Mouse (Mus musculus): ENCODE data around the gene Cflar. TPM values are rescaled to one million over a fixed set of nuclear protein-coding genes. Genes with fewer than 3 reads are reported as not detected.

Gene Cflar
- total and polyA plus RNA-seq, 3 experiments: 35.7 to 81.1 (median 49.2) TPM

DNA sequence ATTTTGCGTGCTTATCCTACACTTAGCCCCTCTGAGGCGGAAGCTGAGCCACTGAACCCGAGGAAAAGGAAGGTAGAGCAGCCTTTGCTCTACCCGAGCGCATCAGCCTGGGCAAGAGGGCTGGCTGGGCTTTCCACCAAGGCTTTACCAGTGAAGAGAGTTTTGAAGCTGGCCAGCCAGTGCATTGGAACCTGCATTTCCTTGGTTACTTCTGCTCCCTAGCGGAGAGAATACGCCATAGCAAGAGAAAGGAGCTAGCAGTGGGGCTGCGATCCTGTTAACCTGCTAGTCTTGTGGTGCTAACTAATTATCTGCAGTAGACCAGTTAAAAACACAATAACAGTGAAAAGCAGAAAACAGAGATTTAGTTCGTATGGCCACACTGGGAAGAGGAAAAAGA is 35.6 kb downstream of the Cflar start:
- no peak overlapping the region for H3K9ac ChIP-seq (ENCODE audit: insufficient read depth, low read depth)
- H3K79me2 ChIP-seq (replicated peaks; ENCODE audit: control insufficient read depth, extremely low read depth, insufficient read depth, poor library complexity, severe bottlenecking): peaks cover 17% of the 10 kb centered on the region; the same call in 1 of the 2 replicates
- peaks cover 7% of the 10 kb centered on the region for H3K9me3 ChIP-seq (replicated peaks; ENCODE audit: low read length)
- peak; percentile 67 to 82 for TF ChIP-seq CTCF (conservative IDR thresholded peaks at IDR 0.05 in 1 of 2, IDR thresholded peaks at IDR 0.05 in 1 of 2; ENCODE audit: low read depth in 2 of 2, low read length in 2 of 2)
- peak; percentile 68 for TF ChIP-seq SMC3 (IDR thresholded peaks at IDR 0.05; ENCODE audit: low read depth, low read length)
- no peak for TF ChIP-seq ZNF384 (IDR thresholded peaks at IDR 0.05; ENCODE audit: low read depth, low read length)
- TF ChIP-seq RAD21 (IDR thresholded peaks at IDR 0.05; ENCODE audit: low read depth, low read length): peak; percentile 89
- dilution Hi-C loops (cut with MboI; ENCODE audit: extremely low pct_ligation_motif_present, extremely low pct_unique_long_range_greater_than_20kb, low sequenced_read_pairs) (no loop called here), in situ Hi-C loops (cut with MboI; ENCODE audit: low pct_ligation_motif_present, low pct_unique_long_range_greater_than_20kb, low sequenced_read_pairs) (no loop called here)
- peaks cover 68 to 69% of the 10 kb centered on the region in 2 experiments for H3K36me3 ChIP-seq (replicated peaks in 1 of 2; ENCODE audit: control insufficient read depth in 1 of 2, insufficient read depth in 1 of 2, low read length in 1 of 2)
- H3K4me1 ChIP-seq (ENCODE audit: control insufficient read depth in 1 of 2, insufficient read depth in 2 of 2): peaks cover 9 to 70% of the 10 kb centered on the region in 2 experiments
- H3K27ac ChIP-seq (ENCODE audit: insufficient read depth, low read depth): no peak overlapping the region
- peak; percentile 67 for DNase-seq (ENCODE audit: extremely low read depth)
- no peaks in the 10 kb centered on the region for H3K27me3 ChIP-seq (replicated peaks)
- no peak overlapping the region for H3K4me3 ChIP-seq (replicated peaks in 1 of 3; ENCODE audit: low read depth in 2 of 3, low read length in 2 of 3, poor library complexity in 1 of 3)
- H3K4me2 ChIP-seq (ENCODE audit: insufficient read depth, low read depth, poor library complexity, severe bottlenecking): no peak overlapping the region

DNA sequence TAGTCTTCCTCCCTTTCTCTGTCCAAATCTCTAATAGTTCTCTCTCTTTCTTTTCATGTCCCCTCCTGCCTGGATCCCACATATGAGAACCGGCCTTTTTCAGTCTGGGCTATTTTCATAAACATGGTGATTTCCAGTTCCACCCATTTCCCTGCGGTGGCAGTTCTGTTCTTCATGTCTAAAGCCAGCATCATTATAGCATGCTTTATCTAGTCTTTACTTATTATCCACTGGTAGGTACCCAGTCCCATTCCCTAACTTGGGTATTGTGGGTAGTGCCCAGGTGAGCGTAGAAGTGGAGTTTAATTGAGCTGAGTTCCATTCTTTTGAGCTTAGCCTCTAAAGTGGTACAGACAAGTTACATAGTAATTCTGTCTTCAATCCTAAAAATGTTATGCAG is 48.1 kb downstream of the Cflar start:
- DNase-seq (ENCODE audit: extremely low read depth): no peak
- in situ Hi-C loops (cut with MboI; ENCODE audit: low pct_ligation_motif_present, low pct_unique_long_range_greater_than_20kb, low sequenced_read_pairs): loop anchor here (25.0 kb wide), 1 partner anchor 378 kb away; no protein-coding TSS in a partner anchor
- no peak overlapping the region for H3K27ac ChIP-seq (ENCODE audit: insufficient read depth, low read depth)
- no peaks in the 10 kb centered on the region for H3K79me2 ChIP-seq (replicated peaks; ENCODE audit: control insufficient read depth, extremely low read depth, insufficient read depth, poor library complexity, severe bottlenecking)
- H3K27me3 ChIP-seq (replicated peaks): no peaks in the 10 kb centered on the region
- dilution Hi-C loops (cut with MboI; ENCODE audit: extremely low pct_ligation_motif_present, extremely low pct_unique_long_range_greater_than_20kb, low sequenced_read_pairs): no loop called here
- no peak overlapping the region for H3K4me3 ChIP-seq (replicated peaks in 1 of 3; ENCODE audit: low read depth in 2 of 3, low read length in 2 of 3, poor library complexity in 1 of 3)
- H3K36me3 ChIP-seq (replicated peaks in 1 of 2; ENCODE audit: control insufficient read depth in 1 of 2, insufficient read depth in 1 of 2, low read length in 1 of 2): peaks cover 48 to 56% of the 10 kb centered on the region in 2 experiments
- no peak overlapping the region for H3K9ac ChIP-seq (ENCODE audit: insufficient read depth, low read depth)
- H3K4me1 ChIP-seq (ENCODE audit: control insufficient read depth in 1 of 2, insufficient read depth in 2 of 2): peaks cover 0 to 11% of the 10 kb centered on the region in 2 experiments; a peak in 2 of 4 replicates
- no peaks in the 10 kb centered on the region for H3K9me3 ChIP-seq (replicated peaks; ENCODE audit: low read length)
- H3K4me2 ChIP-seq (ENCODE audit: insufficient read depth, low read depth, poor library complexity, severe bottlenecking): no peak overlapping the region
- no peak for TF ChIP-seq CHD1 (IDR thresholded peaks at IDR 0.05; ENCODE audit: low read depth, low read length)
- peak; percentile 57; the same call in 1 of the 2 replicates for TF ChIP-seq POLR2AphosphoS2 (IDR thresholded peaks at IDR 0.05; ENCODE audit: low read depth, low read length)
- no peak for TF ChIP-seq KAT2A (IDR thresholded peaks at IDR 0.05; ENCODE audit: insufficient replicate concordance, low read length)
- TF ChIP-seq MYC (IDR thresholded peaks at IDR 0.05; ENCODE audit: low read depth, low read length): no peak
- no peak for TF ChIP-seq MXI1 (IDR thresholded peaks at IDR 0.05; ENCODE audit: low read depth, low read length)

DNA sequence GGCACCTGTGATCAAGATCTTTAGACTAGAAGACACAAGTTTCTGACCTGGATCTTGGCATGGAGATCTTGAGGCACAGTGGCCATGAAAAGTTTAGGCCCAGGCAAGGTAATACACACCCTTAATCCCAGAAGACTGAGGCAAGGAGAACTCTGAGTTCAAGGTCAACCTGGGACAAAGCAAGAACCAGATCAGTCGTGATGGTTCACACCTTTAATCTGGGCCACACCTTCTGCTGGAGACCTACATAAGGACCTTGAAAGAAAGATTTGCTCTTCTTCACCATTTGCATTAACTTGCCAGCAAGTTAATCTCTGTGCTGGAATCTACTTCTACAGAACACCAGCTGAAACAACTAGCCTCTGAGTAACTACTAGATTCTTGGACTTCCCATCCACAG is 49.3 kb downstream of the Cflar start:
- H3K4me2 ChIP-seq (ENCODE audit: insufficient read depth, low read depth, poor library complexity, severe bottlenecking): no peak overlapping the region
- no peaks in the 10 kb centered on the region for H3K27me3 ChIP-seq (replicated peaks)
- dilution Hi-C loops (cut with MboI; ENCODE audit: extremely low pct_ligation_motif_present, extremely low pct_unique_long_range_greater_than_20kb, low sequenced_read_pairs) (no loop called here), in situ Hi-C loops (cut with MboI; ENCODE audit: low pct_ligation_motif_present, low pct_unique_long_range_greater_than_20kb, low sequenced_read_pairs) (loop anchor here (10.0 to 25.0 kb wide), 2 partner anchors 134 to 377 kb away; no protein-coding TSS in a partner anchor)
- peaks cover 0 to 11% of the 10 kb centered on the region in 2 experiments; a peak in 2 of 4 replicates for H3K4me1 ChIP-seq (ENCODE audit: control insufficient read depth in 1 of 2, insufficient read depth in 2 of 2)
- TF ChIP-seq JUN (IDR thresholded peaks at IDR 0.05; ENCODE audit: insufficient read depth, low read depth, low read length) (no peak), POLR2A (IDR thresholded peaks at IDR 0.05; ENCODE audit: low read depth, low read length) (no peak), MAX (IDR thresholded peaks at IDR 0.05; ENCODE audit: low read length) (no peak), USF2 (conservative IDR thresholded peaks at IDR 0.05; ENCODE audit: low read depth, low read length) (no peak), KAT2A (IDR thresholded peaks at IDR 0.05; ENCODE audit: insufficient replicate concordance, low read length) (no peak), TCF12 (IDR thresholded peaks at IDR 0.05; ENCODE audit: low read depth, low read length) (no peak), MAZ (IDR thresholded peaks at IDR 0.05; ENCODE audit: low read depth, low read length) (no peak), RCOR1 (conservative IDR thresholded peaks at IDR 0.05; ENCODE audit: low read depth, low read length) (no peak), BHLHE40 (IDR thresholded peaks at IDR 0.05; ENCODE audit: low read depth, low read length) (no peak), IRF4 (IDR thresholded peaks at IDR 0.05; ENCODE audit: low read depth, low read length) (no peak), HCFC1 (IDR thresholded peaks at IDR 0.05; ENCODE audit: low read depth, low read length) (no peak), NRF1 (IDR thresholded peaks at IDR 0.05; ENCODE audit: low read depth, low read length) (no peak), SMC3 (IDR thresholded peaks at IDR 0.05; ENCODE audit: low read depth, low read length) (no peak)
- peaks cover 39 to 46% of the 10 kb centered on the region in 2 experiments for H3K36me3 ChIP-seq (replicated peaks in 1 of 2; ENCODE audit: control insufficient read depth in 1 of 2, insufficient read depth in 1 of 2, low read length in 1 of 2)
- H3K79me2 ChIP-seq (replicated peaks; ENCODE audit: control insufficient read depth, extremely low read depth, insufficient read depth, poor library complexity, severe bottlenecking): no peaks in the 10 kb centered on the region
- no peak overlapping the region for H3K4me3 ChIP-seq (replicated peaks in 1 of 3; ENCODE audit: low read depth in 2 of 3, low read length in 2 of 3, poor library complexity in 1 of 3)
- H3K9me3 ChIP-seq (replicated peaks; ENCODE audit: low read length): no peaks in the 10 kb centered on the region
- no peak overlapping the region for H3K27ac ChIP-seq (ENCODE audit: insufficient read depth, low read depth)
- no peak overlapping the region for H3K9ac ChIP-seq (ENCODE audit: insufficient read depth, low read depth)
- DNase-seq (ENCODE audit: extremely low read depth): no peak

Data from CH12.LX (cell line).